Mouse (Mus musculus) bone marrow, adult 2 months (tissue): Measurements from ENCODE around the gene Plxna1. TPM values are rescaled to one million over a fixed set of nuclear protein-coding genes. Genes with fewer than 3 reads are reported as not detected.
A peak's percentile ranks its signal among the peaks of the same experiment; 100 is the strongest.

Experiments
- H3K27ac ChIP-seq: fragments of 200-500 bp; 2 replicates; pipeline ENCODE4 v1.5.1; 2012; ENCODE audit warnings: low read depth, mild to moderate bottlenecking, control low read depth, inconsistent platforms, low read length; ENCODE audit not compliant: control insufficient read depth, poor library complexity, insufficient read depth
- H3K4me1 ChIP-seq: fragments of 200-500 bp; 2 replicates; pipeline ENCODE4 v1.6.1; 2011; ENCODE audit warnings: low read length; ENCODE audit not compliant: control insufficient read depth, insufficient read depth
- H3K4me3 ChIP-seq: fragments of 200-500 bp; replicated peaks from 2 replicates; pipeline ENCODE3; 2011; ENCODE audit warnings: mild to moderate bottlenecking, low read depth, low read length, control low read depth; ENCODE audit not compliant: control insufficient read depth
- CTCF ChIP-seq: fragments of 200-500 bp; IDR thresholded peaks from 2 replicates; pipeline ENCODE4 v1.5.1; 2011; ENCODE audit warnings: low read length, control low read depth; ENCODE audit not compliant: control insufficient read depth, insufficient read depth
- POLR2A ChIP-seq: fragments of 200-500 bp; IDR thresholded peaks from 2 replicates; pipeline ENCODE4 v1.6.1; 2011; ENCODE audit warnings: low read depth, mild to moderate bottlenecking, control low read depth, low read length, borderline replicate concordance; ENCODE audit not compliant: control insufficient read depth
- WGBS: fragments of 180-500 bp; shearing (Covaris S2); methylation state at CpG from one replicate; pipeline ENCODE4 v1.1.7; 2018; 5-methylcytosine and 5-hydroxymethylcytosine counted together
- polyA plus RNA-seq: library from polyadenylated mRNA; stranded (reverse); fragments of >200 nt; gene quantifications from 2 replicates; pipeline ENCODE4 v1.2.4, GENCODE M21; 2011; ENCODE audit warnings: low replicate concordance; ENCODE audit not compliant: missing spikeins, insufficient read depth, insufficient read length

Plxna1 gene
- polyA plus RNA-seq, 1 experiment = 4.4 TPM

- Histone ChIP-seq H3K27ac (no peak overlapping the region), H3K4me3 (no peak overlapping the region), H3K4me1 (no peaks in the 10 kb centered on the region)
- no peak for TF ChIP-seq POLR2A
- TF ChIP-seq CTCF = no peak
These were observed 6.4 kb upstream of the Plxna1 start for GRCm38 (mm10) chr6:89368812-89369211.

GRCm38 (mm10) chr6:89364342-89364741 lies 1.9 kb upstream of the Plxna1 start:
- H3K4me1 ChIP-seq = no peaks in the 10 kb centered on the region
- WGBS = 22% methylated on average over 3 of the region's 3 CpGs
- H3K27ac ChIP-seq = no peak overlapping the region
- TF ChIP-seq CTCF = no peak
- no peak overlapping the region for H3K4me3 ChIP-seq

- TF ChIP-seq POLR2A = no peak
- TF ChIP-seq CTCF = no peak
These were observed 659 bp upstream of the Plxna1 start for GRCm38 (mm10) chr6:89363107-89363451.

GRCm38 (mm10) chr6:89361418-89362280 lies 771 bp downstream of the Plxna1 start:
- TF ChIP-seq POLR2A = no peak
- no peak for TF ChIP-seq CTCF
- Histone ChIP-seq H3K4me3 (peak overlapping the region; percentile 22), H3K27ac (peak overlapping the region; percentile 17; the same call in 1 of the 2 replicates), H3K4me1 (no peaks in the 10 kb centered on the region)
- WGBS = 1% methylated on average over 78 of the region's 80 CpGs

More at GRCm38 (mm10) chr6:89363107-89363451, 659 bp upstream of the Plxna1 start:
- WGBS = 30% methylated on average over 16 of the region's 16 CpGs
- H3K4me1 ChIP-seq = no peaks in the 10 kb centered on the region
- no peak overlapping the region for H3K4me3 ChIP-seq
- no peak overlapping the region for H3K27ac ChIP-seq

- Histone ChIP-seq H3K4me1 (no peaks in the 10 kb centered on the region), H3K27ac (no peak overlapping the region), H3K4me3 (no peak overlapping the region)
- WGBS = 71% methylated on average over 8 of the region's 8 CpGs
- no peak for TF ChIP-seq POLR2A
These were observed 1.6 kb downstream of the Plxna1 start for GRCm38 (mm10) chr6:89360709-89361417.

GRCm38 (mm10) chr6:89359771-89360708 lies 2.4 kb downstream of the Plxna1 start:
- Histone ChIP-seq H3K4me3 (no peak overlapping the region), H3K4me1 (no peaks in the 10 kb centered on the region), H3K27ac (no peak overlapping the region)
- WGBS = 79% methylated on average over 20 of the region's 20 CpGs
- TF ChIP-seq POLR2A (no peak), CTCF (no peak)

- Histone ChIP-seq H3K4me1 (no peaks in the 10 kb centered on the region), H3K4me3 (no peak overlapping the region), H3K27ac (no peak overlapping the region)
- WGBS = 86% methylated on average over 3 of the region's 3 CpGs
- TF ChIP-seq POLR2A = no peak
- TF ChIP-seq CTCF = no peak
These were observed 3.2 kb downstream of the Plxna1 start for GRCm38 (mm10) chr6:89359192-89359591.

GRCm38 (mm10) chr6:89355661-89356060 lies 6.8 kb downstream of the Plxna1 start:
- WGBS = 81% methylated on average over 7 of the region's 7 CpGs
- no peak overlapping the region for H3K27ac ChIP-seq

More at GRCm38 (mm10) chr6:89355661-89356060, 6.8 kb downstream of the Plxna1 start:
- Histone ChIP-seq H3K4me3 (no peak overlapping the region), H3K4me1 (no peaks in the 10 kb centered on the region)
- TF ChIP-seq POLR2A = no peak
- no peak for TF ChIP-seq CTCF
